Comparison of ENCODE assay signal across 8 mouse cellular contexts in genomic region chr5:24164789-24165445, GRCm38 (mm10). TPM values are rescaled to one million over a fixed set of nuclear protein-coding genes. Genes with fewer than 3 reads are reported as not detected.
A peak's percentile ranks its signal among the peaks of the same experiment; 100 is the strongest.
DNase-seq lines count a peak whose midpoint lies in the region; ATAC-seq lines count a peak whose summit lies in the region.

Gene Nupl2, plus strand, starts transcription at chr5:24164963.

- peak; percentile 97 for DNase-seq in R1 (ENCODE audit: low read depth, low spot score)
- DNase-seq in cerebellum, postnatal 25 days: peak; percentile 98 to 99
- peak; percentile 92 for DNase-seq in frontal cortex, postnatal 25 days (ENCODE audit: low spot score in 2 of 2)
- peak; percentile 97 for DNase-seq in hindbrain, embryonic 14.5 days (ENCODE audit: low spot score)
- peak; percentile 92 to 93 for DNase-seq in layer of hippocampus, postnatal 36 days
- peak; percentile 97 for DNase-seq in lung, postnatal 36 days
- peak; percentile 97 for DNase-seq in retina, postnatal 1 day
- peak; percentile 86 to 90 for DNase-seq in urinary bladder, adult 18-20 months (ENCODE audit: low spot score in 2 of 2)

- WGBS in hindbrain, embryonic 14.5 days: under 1% methylated on average over 52 of the region's 52 CpGs

- no peaks in the 10 kb centered on the region for H3K27me3 ChIP-seq in hindbrain, embryonic 14.5 days (ENCODE audit: control insufficient read depth, insufficient read depth, low read length)

- H3K4me3 ChIP-seq in hindbrain, embryonic 14.5 days (replicated peaks; ENCODE audit: low read length): peak within 1 kb of the TSS; percentile 93

- peak; percentile 98 for ATAC-seq in hindbrain, embryonic 14.5 days (ENCODE audit: low FRiP score)

- H3K4me2 ChIP-seq in hindbrain, embryonic 14.5 days (replicated peaks): peak within 1 kb of the TSS; percentile 74

- no peaks in the 10 kb centered on the region for H3K9me3 ChIP-seq in hindbrain, embryonic 14.5 days (ENCODE audit: control insufficient read depth, low read length)

- H3K9ac ChIP-seq in hindbrain, embryonic 14.5 days: peak within 1 kb of the TSS; percentile 98

- H3K4me1 ChIP-seq in hindbrain, embryonic 14.5 days (replicated peaks; ENCODE audit: control insufficient read depth, insufficient read depth, low read length): no peaks in the 10 kb centered on the region; the same call in none of the 2 replicates

- peak within 1 kb of the TSS; percentile 88 for H3K27ac ChIP-seq in hindbrain, embryonic 14.5 days

- H3K36me3 ChIP-seq in hindbrain, embryonic 14.5 days (replicated peaks; ENCODE audit: control insufficient read depth, insufficient read depth): peaks cover 29% of the 10 kb centered on the region

RNA-seq across cellular contexts. Expression of gene Nupl2, which starts in this region (rescaled TPM):
- 13.7 and 16.0 TPM in 2 replicates for polyA plus RNA-seq in hindbrain, embryonic 14.5 days (2014; fragmentation: Nextera tagmentation; extraction: Ambion mirVana)
- total RNA-seq in layer of hippocampus, postnatal 36 days (2021): 10 to 100 TPM in 1 of 2 experiments, 1 to 10 TPM in 1; 9.8 to 12.1 TPM

Comparison
In these comparisons a context has a peak if more than half of its experiments do, and no peak if none do; other contexts are left out.
1. Peak in every context shown above with its lines: DNase-seq, ATAC-seq, H3K4me3 ChIP-seq and H3K27ac ChIP-seq.